In genomic region chr2:32089606-32090005, GRCm38 (mm10) we compare ENCODE assay signal across 17 mouse cellular contexts. TPM values are rescaled to one million over a fixed set of nuclear protein-coding genes. Genes with fewer than 3 reads are reported as not detected.
A peak's percentile ranks its signal among the peaks of the same experiment; 100 is the strongest.
DNase-seq lines count a peak whose midpoint lies in the region; TF ChIP-seq lines count a peak whose summit lies in the region.
"Had no signal": no experiment of that assay in that cellular context is flagged by ENCODE, and none has a peak within 500 bp of the region (broad histone marks: within the 10 kb centered on the region; RNA-seq: fewer than 3 reads in every experiment).

No protein-coding gene starts in this region.

- peaks cover 17% of the 10 kb centered on the region for H3K27me3 ChIP-seq in heart, embryonic 10.5 days (ENCODE audit: insufficient read depth, poor library complexity, severe bottlenecking)

- H3K4me1 ChIP-seq in heart, embryonic 10.5 days, result peaks cover 43% of the 10 kb centered on the region
- peaks cover 12% of the 10 kb centered on the region for H3K4me1 ChIP-seq in bone marrow macrophage, adult 2 months (ENCODE audit: control insufficient read depth, insufficient read depth, low read length)

- no peaks in the 10 kb centered on the region for H3K9me3 ChIP-seq in heart, embryonic 10.5 days
- H3K9me3 ChIP-seq: embryonic facial prominence, embryonic 10.5 days; G1E; hindbrain, embryonic 15.5 days; liver, embryonic 12.5 days had no signal

- H3K27ac ChIP-seq in heart, embryonic 10.5 days, result peak overlapping the region; percentile 86; the same call in 1 of the 2 replicates
- H3K27ac ChIP-seq in bone marrow macrophage, adult 2 months (ENCODE audit: insufficient read depth, low read depth, low read length), result peak overlapping the region; percentile 27
- H3K27ac ChIP-seq: hindbrain, embryonic 15.5 days; liver, embryonic 12.5 days had no signal

- H3K36me3 ChIP-seq in heart, embryonic 10.5 days, result no peaks in the 10 kb centered on the region
- H3K36me3 ChIP-seq: embryonic facial prominence, embryonic 10.5 days; G1E; hindbrain, embryonic 15.5 days; liver, embryonic 12.5 days had no signal

- TF ChIP-seq POLR2A in bone marrow macrophage, adult 2 months (IDR thresholded peaks at IDR 0.05; ENCODE audit: borderline replicate concordance, low read depth, low read length), result no peak

- intact Hi-C loops in heart, postnatal 36 days (cut with DNase I), result no loop called here

- no peak for DNase-seq in heart, embryonic 10.5 days (ENCODE audit: low spot score)
- DNase-seq in heart, postnatal 36 days, result no peak
- DNase-seq in lung, postnatal 25 days (ENCODE audit: low spot score), result peak; percentile 39
- no peak for DNase-seq in lung, postnatal 14 days
- DNase-seq in monocyte, adult 2 months (ENCODE audit: low read depth in 1 of 2, low spot score in 2 of 2), result peak; percentile 42 to 44
- DNase-seq in thymus, postnatal 25 days, result no peak
- DNase-seq in frontal cortex, postnatal 14 days (ENCODE audit: low spot score in 2 of 2), result no peak
- DNase-seq: adrenal gland, postnatal 25 days; gastrocnemius, postnatal 25 days; kidney, adult 2 months; kidney, postnatal 36 days had no signal

- no peak for TF ChIP-seq CTCF in bone marrow macrophage, adult 2 months (IDR thresholded peaks at IDR 0.05; ENCODE audit: low read depth, low read length)

- WGBS in heart, embryonic 10.5 days, result 74% methylated on average over 3 of the region's 3 CpGs

- no peak overlapping the region for H3K4me3 ChIP-seq in heart, embryonic 10.5 days
- no peak overlapping the region for H3K4me3 ChIP-seq in bone marrow macrophage, adult 2 months (ENCODE audit: insufficient read depth, low read length)
- H3K4me3 ChIP-seq: erythroblast, embryonic 14.5 days; hindbrain, embryonic 15.5 days; liver, embryonic 12.5 days had no signal

RNA-seq across cellular contexts. Expression of gene Fam78a, which starts 4.9 kb away (rescaled TPM):
- polyA plus RNA-seq in heart, embryonic 10.5 days (2016; fragmentation: Nextera tagmentation; extraction: Ambion mirVana), result 37.7 and 60.1 TPM in 2 replicates
- total RNA-seq in heart, postnatal 36 days (2021), result 10 to 100 TPM; 14.3 to 15.8 TPM
- polyA plus RNA-seq in bone marrow macrophage, adult 2 months (2012; ENCODE audit: insufficient read depth, insufficient read length, missing spikeins), result 13.1 and 16.5 TPM in 2 replicates

RNA-seq across cellular contexts. Expression of gene Plpp7, which starts 5.7 kb away (rescaled TPM):
- polyA plus RNA-seq in heart, embryonic 10.5 days (2016; fragmentation: Nextera tagmentation; extraction: Ambion mirVana), result 10.9 and 12.9 TPM in 2 replicates
- total RNA-seq in heart, postnatal 36 days (2021), result 10 to 100 TPM; 24.7 to 32.1 TPM
- polyA plus RNA-seq in bone marrow macrophage, adult 2 months (2012; ENCODE audit: insufficient read depth, insufficient read length, missing spikeins), result 2.7 and 3.0 TPM in 2 replicates

Comparison
In these comparisons a context has a peak if more than half of its experiments do, and no peak if none do; other contexts are left out.
1. DNase-seq: peak in lung, postnatal 25 days (single experiment) and monocyte, adult 2 months (2 of 2); none in heart, embryonic 10.5 days (single experiment), heart, postnatal 36 days (0 of 2), lung, postnatal 14 days (single experiment), thymus, postnatal 25 days (single experiment) and frontal cortex, postnatal 14 days (0 of 2).